ENCODE assay signal across 33 mouse cellular contexts in the genomic region with DNA sequence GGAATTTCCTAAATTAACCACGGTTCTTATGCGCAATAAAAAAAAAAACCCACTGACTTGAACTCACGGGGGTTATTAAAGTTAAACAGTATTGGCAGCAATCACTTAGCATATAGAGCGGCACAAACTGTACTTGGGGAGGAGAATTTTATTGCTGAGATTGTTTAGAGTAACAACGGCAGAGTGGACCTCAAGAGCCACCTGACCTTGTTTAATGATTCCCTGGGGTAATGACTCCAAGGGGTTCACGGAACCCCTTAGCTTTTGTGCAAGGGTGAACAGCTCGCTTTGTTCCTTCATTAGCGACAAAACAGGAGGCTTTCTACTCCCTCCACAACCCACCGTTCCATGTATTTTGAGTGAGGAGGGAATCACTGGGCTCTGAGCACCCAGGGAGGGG. TPM values are rescaled to one million over a fixed set of nuclear protein-coding genes. Genes with fewer than 3 reads are reported as not detected.
A peak's percentile ranks its signal among the peaks of the same experiment; 100 is the strongest.
DNase-seq lines count a peak whose midpoint lies in the region; ATAC-seq and TF ChIP-seq lines count a peak whose summit lies in the region.
"Had no signal": no experiment of that assay in that cellular context is flagged by ENCODE, and none has a peak within 500 bp of the region (broad histone marks: within the 10 kb centered on the region; RNA-seq: fewer than 3 reads in every experiment).

No protein-coding gene starts in this region.

- no peak overlapping the region for H3K4me3 ChIP-seq in kidney, postnatal 0 days (replicated peaks; ENCODE audit: low read depth, low read length)
- H3K4me3 ChIP-seq in neural tube, embryonic 15.5 days (replicated peaks): no peak overlapping the region
- H3K4me3 ChIP-seq in intestine, postnatal 0 days (ENCODE audit: low read depth, low read length): no peak overlapping the region
- H3K4me3 ChIP-seq in limb, embryonic 14.5 days (replicated peaks; ENCODE audit: low read length): no peak overlapping the region
- H3K4me3 ChIP-seq: embryonic facial prominence, embryonic 13.5 days; embryonic facial prominence, embryonic 15.5 days; erythroblast, embryonic 14.5 days; forebrain, embryonic 10.5 days; forebrain, embryonic 12.5 days had no signal

- H3K9me3 ChIP-seq in kidney, postnatal 0 days (replicated peaks; ENCODE audit: low read length): no peaks in the 10 kb centered on the region
- H3K9me3 ChIP-seq in neural tube, embryonic 15.5 days (replicated peaks): no peaks in the 10 kb centered on the region
- no peaks in the 10 kb centered on the region for H3K9me3 ChIP-seq in intestine, postnatal 0 days (ENCODE audit: control insufficient read depth)
- no peaks in the 10 kb centered on the region for H3K9me3 ChIP-seq in limb, embryonic 14.5 days (ENCODE audit: control insufficient read depth, low read length)
- H3K9me3 ChIP-seq: embryonic facial prominence, embryonic 13.5 days; embryonic facial prominence, embryonic 15.5 days; forebrain, embryonic 10.5 days; forebrain, embryonic 12.5 days; G1E had no signal

- no peaks in the 10 kb centered on the region for H3K4me1 ChIP-seq in kidney, postnatal 0 days (replicated peaks; ENCODE audit: insufficient read depth, low read length)
- peaks cover 8% of the 10 kb centered on the region for H3K4me1 ChIP-seq in neural tube, embryonic 15.5 days
- no peaks in the 10 kb centered on the region for H3K4me1 ChIP-seq in intestine, postnatal 0 days (replicated peaks; ENCODE audit: control insufficient read depth, insufficient read depth, low read length)
- 0 out of 2 replicates have a peak, but pooled peaks cover 2% of the 10 kb centered on the region for H3K4me1 ChIP-seq in limb, embryonic 14.5 days (ENCODE audit: control insufficient read depth, insufficient read depth, low read length)
- H3K4me1 ChIP-seq: embryonic facial prominence, embryonic 13.5 days; embryonic facial prominence, embryonic 15.5 days; forebrain, embryonic 12.5 days had no signal

- WGBS in kidney, postnatal 0 days: 32% methylated on average over 9 of the region's 9 CpGs
- 17% methylated on average over 9 of the region's 9 CpGs for WGBS in neural tube, embryonic 15.5 days
- WGBS in intestine, postnatal 0 days: 27% methylated on average over 9 of the region's 9 CpGs
- WGBS in limb, embryonic 14.5 days: 32% methylated on average over 9 of the region's 9 CpGs

- H3K36me3 ChIP-seq in kidney, postnatal 0 days (ENCODE audit: insufficient read depth, low read length): no peaks in the 10 kb centered on the region
- no peaks in the 10 kb centered on the region for H3K36me3 ChIP-seq in neural tube, embryonic 15.5 days
- no peaks in the 10 kb centered on the region for H3K36me3 ChIP-seq in intestine, postnatal 0 days (ENCODE audit: control insufficient read depth, insufficient read depth)
- no peaks in the 10 kb centered on the region for H3K36me3 ChIP-seq in limb, embryonic 14.5 days (ENCODE audit: control insufficient read depth, insufficient read depth, low read length)
- H3K36me3 ChIP-seq: embryonic facial prominence, embryonic 13.5 days; embryonic facial prominence, embryonic 15.5 days; forebrain, embryonic 10.5 days; forebrain, embryonic 12.5 days; G1E had no signal

- no peak overlapping the region for H3K9ac ChIP-seq in kidney, postnatal 0 days (ENCODE audit: low read depth, low read length)
- H3K9ac ChIP-seq in neural tube, embryonic 15.5 days (replicated peaks): no peak overlapping the region
- no peak overlapping the region for H3K9ac ChIP-seq in intestine, postnatal 0 days (ENCODE audit: low read depth, low read length)
- H3K9ac ChIP-seq in limb, embryonic 14.5 days (ENCODE audit: low read depth, low read length, severe bottlenecking): no peak overlapping the region
- H3K9ac ChIP-seq: embryonic facial prominence, embryonic 13.5 days; embryonic facial prominence, embryonic 15.5 days; forebrain, embryonic 12.5 days had no signal

- DNase-seq in kidney, postnatal 0 days (ENCODE audit: low spot score): no peak
- no peak for DNase-seq in kidney, adult 11 months
- no peak for DNase-seq in neural tube, embryonic 10.5 days (ENCODE audit: extremely low spot score, low spot score)
- no peak for DNase-seq in limb, embryonic 14.5 days (ENCODE audit: low spot score)
- DNase-seq in adrenal gland, adult (ENCODE audit: inconsistent age in 2 of 2, low spot score in 1 of 2): no peak
- DNase-seq: adrenal gland, adult 2 months; adrenal gland, postnatal 10 days; adrenal gland, postnatal 25 days; B cell, adult 2 months; cerebellum, adult 11 months; cerebellum, adult 18-20 months; cerebellum, adult 9-10 months; cerebellum, postnatal 10 days; cerebellum, postnatal 25 days had no signal

- no peak for TF ChIP-seq POLR2A in limb, embryonic 14.5 days (IDR thresholded peaks at IDR 0.05; ENCODE audit: borderline replicate concordance, extremely low read depth, insufficient read depth, insufficient read length)

- ATAC-seq in kidney, postnatal 0 days (replicated peaks; ENCODE audit: low FRiP score, low read depth): no peak
- no peak for ATAC-seq in neural tube, embryonic 15.5 days (ENCODE audit: low FRiP score)
- peak; percentile 47; the same call in 1 of the 2 replicates for ATAC-seq in intestine, postnatal 0 days
- ATAC-seq in limb, embryonic 14.5 days (ENCODE audit: low FRiP score, low read depth): no peak
- no peak for ATAC-seq in megakaryocyte-erythroid progenitor cell, adult 5-6 weeks (replicated peaks; ENCODE audit: low FRiP score, low TSS enrichment, poor library complexity, severe bottlenecking)
- ATAC-seq: activated CD4-positive, CD25-positive, alpha-beta regulatory T cell, adult 4 months; CD4-positive, CD25-positive, alpha-beta regulatory T cell, adult 4 months; forebrain, embryonic 14.5 days; forebrain, embryonic 16.5 days; Patski had no signal

- no peaks in the 10 kb centered on the region for H3K27me3 ChIP-seq in kidney, postnatal 0 days (ENCODE audit: insufficient read depth, low read length)
- no peaks in the 10 kb centered on the region for H3K27me3 ChIP-seq in neural tube, embryonic 15.5 days (replicated peaks)
- no peaks in the 10 kb centered on the region for H3K27me3 ChIP-seq in intestine, postnatal 0 days (replicated peaks; ENCODE audit: control insufficient read depth, insufficient read depth, low read length)
- no peaks in the 10 kb centered on the region for H3K27me3 ChIP-seq in limb, embryonic 14.5 days (ENCODE audit: control insufficient read depth, insufficient read depth, low read length)
- H3K27me3 ChIP-seq: embryonic facial prominence, embryonic 13.5 days; embryonic facial prominence, embryonic 15.5 days; forebrain, embryonic 12.5 days had no signal

- no peak for TF ChIP-seq CTCF in kidney, postnatal 0 days (IDR thresholded peaks at IDR 0.05; ENCODE audit: low read depth)
- no peak for TF ChIP-seq CTCF in intestine, postnatal 0 days (IDR thresholded peaks at IDR 0.05; ENCODE audit: low read depth)

- peak overlapping the region; percentile 40; the same call in 1 of the 2 replicates for H3K27ac ChIP-seq in kidney, postnatal 0 days
- no peak overlapping the region; the same call in 1 of the 2 replicates for H3K27ac ChIP-seq in neural tube, embryonic 15.5 days (replicated peaks)
- no peak overlapping the region for H3K27ac ChIP-seq in intestine, postnatal 0 days (ENCODE audit: low read depth, low read length)
- no peak overlapping the region for H3K27ac ChIP-seq in limb, embryonic 14.5 days (replicated peaks; ENCODE audit: low read depth, low read length)
- H3K27ac ChIP-seq: embryonic facial prominence, embryonic 13.5 days; embryonic facial prominence, embryonic 15.5 days; forebrain, embryonic 10.5 days; forebrain, embryonic 12.5 days had no signal

- H3K4me2 ChIP-seq in kidney, postnatal 0 days (ENCODE audit: low read length): no peak overlapping the region
- peak overlapping the region; percentile 22 for H3K4me2 ChIP-seq in neural tube, embryonic 15.5 days
- H3K4me2 ChIP-seq in intestine, postnatal 0 days (replicated peaks; ENCODE audit: low read depth): 0 out of 2 replicates have a peak overlapping the region, but pooled peaks have one; percentile 13
- H3K4me2 ChIP-seq in limb, embryonic 14.5 days (replicated peaks; ENCODE audit: low read depth, low read length, severe bottlenecking): 0 out of 2 replicates have a peak overlapping the region, but pooled peaks have one; percentile 7
- H3K4me2 ChIP-seq: embryonic facial prominence, embryonic 13.5 days; embryonic facial prominence, embryonic 15.5 days; forebrain, embryonic 12.5 days had no signal

RNA-seq across cellular contexts. Expression of a gene that starts 4.5 kb away (rescaled TPM):
- 1.2 and 1.8 TPM in 2 replicates for polyA plus RNA-seq in kidney, postnatal 0 days (2015; fragmentation: Nextera tagmentation; extraction: Ambion mirVana)
- polyA plus RNA-seq in neural tube, embryonic 15.5 days (2015; fragmentation: Nextera tagmentation; extraction: Ambion mirVana): 0.28 and 0.42 TPM in 2 replicates
- 0.16 TPM in 1 of 2 replicates, not detected in the other for polyA plus RNA-seq in intestine, postnatal 0 days (2015; fragmentation: Nextera tagmentation; extraction: Ambion mirVana)
- 0.80 and 1.2 TPM in 2 replicates for polyA plus RNA-seq in limb, embryonic 14.5 days (2012; rRNA removed)
- polyA plus RNA-seq in limb, embryonic 14.5 days (2014; fragmentation: Nextera tagmentation; extraction: Ambion mirVana): 0.40 and 1.2 TPM in 2 replicates
- not detected in 2 replicates for total RNA-seq in megakaryocyte-erythroid progenitor cell, adult 5-6 weeks (2014; fragmentation: Nextera tagmentation)
- total RNA-seq in megakaryocyte-erythroid progenitor cell, adult 5-6 weeks (2017): 3.9 TPM in 1 of 2 replicates, not detected in the other
- total RNA-seq: adrenal gland, adult 2 months; adrenal gland, postnatal 25 days; CH12.LX; G1E had no signal
- polyA plus RNA-seq: activated CD4-positive, CD25-positive, alpha-beta regulatory T cell, adult 4 months; adrenal gland, adult 2 months; CD4-positive, CD25-positive, alpha-beta regulatory T cell, adult 4 months; forebrain, embryonic 10.5 days; forebrain, embryonic 16.5 days; G1E; Patski had no signal

RNA-seq across cellular contexts. Expression of a gene that starts 12.2 kb away (rescaled TPM):
- not detected in 2 replicates for polyA plus RNA-seq in kidney, postnatal 0 days (2015; fragmentation: Nextera tagmentation; extraction: Ambion mirVana)
- polyA plus RNA-seq in neural tube, embryonic 15.5 days (2015; fragmentation: Nextera tagmentation; extraction: Ambion mirVana): not detected in 2 replicates
- not detected in 2 replicates for polyA plus RNA-seq in intestine, postnatal 0 days (2015; fragmentation: Nextera tagmentation; extraction: Ambion mirVana)
- not detected in 2 replicates for polyA plus RNA-seq in limb, embryonic 14.5 days (2012; rRNA removed)
- not detected in 2 replicates for polyA plus RNA-seq in limb, embryonic 14.5 days (2014; fragmentation: Nextera tagmentation; extraction: Ambion mirVana)
- not detected in 2 replicates for total RNA-seq in megakaryocyte-erythroid progenitor cell, adult 5-6 weeks (2014; fragmentation: Nextera tagmentation)
- total RNA-seq in megakaryocyte-erythroid progenitor cell, adult 5-6 weeks (2017): not detected in 2 replicates
- total RNA-seq: adrenal gland, adult 2 months; adrenal gland, postnatal 10 days; adrenal gland, postnatal 25 days; adrenal gland, postnatal 4 days had no signal
- polyA plus RNA-seq: activated CD4-positive, CD25-positive, alpha-beta regulatory T cell, adult 4 months; adrenal gland, adult 2 months; brain, embryonic 14.5 days; CD4-positive, CD25-positive, alpha-beta regulatory T cell, adult 4 months; cortical plate, adult 2 months; embryonic facial prominence, embryonic 11.5 days; embryonic facial prominence, embryonic 13.5 days; embryonic facial prominence, embryonic 15.5 days; erythroblast, embryonic 14.5 days; forebrain, embryonic 10.5 days; forebrain, embryonic 12.5 days; forebrain, embryonic 14.5 days; forebrain, embryonic 16.5 days; G1E; Patski had no signal

RNA-seq across cellular contexts. Expression of a gene that starts 17.4 kb away (rescaled TPM):
- not detected in 2 replicates for polyA plus RNA-seq in kidney, postnatal 0 days (2015; fragmentation: Nextera tagmentation; extraction: Ambion mirVana)
- polyA plus RNA-seq in neural tube, embryonic 15.5 days (2015; fragmentation: Nextera tagmentation; extraction: Ambion mirVana): not detected in 2 replicates
- polyA plus RNA-seq in intestine, postnatal 0 days (2015; fragmentation: Nextera tagmentation; extraction: Ambion mirVana): not detected in 2 replicates
- not detected in 2 replicates for polyA plus RNA-seq in limb, embryonic 14.5 days (2012; rRNA removed)
- not detected in 2 replicates for polyA plus RNA-seq in limb, embryonic 14.5 days (2014; fragmentation: Nextera tagmentation; extraction: Ambion mirVana)
- not detected in 2 replicates for total RNA-seq in megakaryocyte-erythroid progenitor cell, adult 5-6 weeks (2014; fragmentation: Nextera tagmentation)
- total RNA-seq in megakaryocyte-erythroid progenitor cell, adult 5-6 weeks (2017): not detected in 2 replicates
- total RNA-seq: adrenal gland, adult 2 months; adrenal gland, postnatal 10 days; adrenal gland, postnatal 25 days; adrenal gland, postnatal 4 days; CH12.LX; G1E had no signal
- polyA plus RNA-seq: activated CD4-positive, CD25-positive, alpha-beta regulatory T cell, adult 4 months; adrenal gland, adult 2 months; CD4-positive, CD25-positive, alpha-beta regulatory T cell, adult 4 months; cortical plate, adult 2 months; embryonic facial prominence, embryonic 11.5 days; embryonic facial prominence, embryonic 13.5 days; embryonic facial prominence, embryonic 15.5 days; erythroblast, embryonic 14.5 days; forebrain, embryonic 10.5 days; forebrain, embryonic 12.5 days; forebrain, embryonic 14.5 days; forebrain, embryonic 16.5 days; G1E; Patski had no signal

RNA-seq across cellular contexts. Expression of a gene that starts 26.8 kb away (rescaled TPM):
- 10.1 and 12.2 TPM in 2 replicates for polyA plus RNA-seq in kidney, postnatal 0 days (2015; fragmentation: Nextera tagmentation; extraction: Ambion mirVana)
- polyA plus RNA-seq in neural tube, embryonic 15.5 days (2015; fragmentation: Nextera tagmentation; extraction: Ambion mirVana): 12.1 and 12.4 TPM in 2 replicates
- polyA plus RNA-seq in intestine, postnatal 0 days (2015; fragmentation: Nextera tagmentation; extraction: Ambion mirVana): 2.4 and 2.6 TPM in 2 replicates
- polyA plus RNA-seq in limb, embryonic 14.5 days (2012; rRNA removed): 31.0 and 37.3 TPM in 2 replicates
- polyA plus RNA-seq in limb, embryonic 14.5 days (2014; fragmentation: Nextera tagmentation; extraction: Ambion mirVana): 12.8 and 14.3 TPM in 2 replicates
- 4.3 and 6.8 TPM in 2 replicates for total RNA-seq in megakaryocyte-erythroid progenitor cell, adult 5-6 weeks (2014; fragmentation: Nextera tagmentation)
- 2.4 and 8.4 TPM in 2 replicates for total RNA-seq in megakaryocyte-erythroid progenitor cell, adult 5-6 weeks (2017)

RNA-seq across cellular contexts. Expression of a gene that starts 40.9 kb away (rescaled TPM):
- not detected in 2 replicates for polyA plus RNA-seq in kidney, postnatal 0 days (2015; fragmentation: Nextera tagmentation; extraction: Ambion mirVana)
- 0.08 and 0.13 TPM in 2 replicates for polyA plus RNA-seq in neural tube, embryonic 15.5 days (2015; fragmentation: Nextera tagmentation; extraction: Ambion mirVana)
- polyA plus RNA-seq in intestine, postnatal 0 days (2015; fragmentation: Nextera tagmentation; extraction: Ambion mirVana): not detected in 2 replicates
- not detected in 2 replicates for polyA plus RNA-seq in limb, embryonic 14.5 days (2012; rRNA removed)
- polyA plus RNA-seq in limb, embryonic 14.5 days (2014; fragmentation: Nextera tagmentation; extraction: Ambion mirVana): not detected in 2 replicates
- not detected in 2 replicates for total RNA-seq in megakaryocyte-erythroid progenitor cell, adult 5-6 weeks (2014; fragmentation: Nextera tagmentation)
- total RNA-seq in megakaryocyte-erythroid progenitor cell, adult 5-6 weeks (2017): not detected in 2 replicates
- total RNA-seq: adrenal gland, adult 2 months; adrenal gland, postnatal 10 days; adrenal gland, postnatal 25 days; adrenal gland, postnatal 4 days; CH12.LX; G1E had no signal
- polyA plus RNA-seq: activated CD4-positive, CD25-positive, alpha-beta regulatory T cell, adult 4 months; adrenal gland, adult 2 months; CD4-positive, CD25-positive, alpha-beta regulatory T cell, adult 4 months; embryonic facial prominence, embryonic 11.5 days; embryonic facial prominence, embryonic 13.5 days; erythroblast, embryonic 14.5 days; forebrain, embryonic 10.5 days; forebrain, embryonic 12.5 days; forebrain, embryonic 14.5 days; forebrain, embryonic 16.5 days; G1E; Patski had no signal
